Mouse (Mus musculus) kidney, postnatal 0 days (tissue): Measurements from ENCODE around the gene Kng2. TPM values are rescaled to one million over a fixed set of nuclear protein-coding genes. Genes with fewer than 3 reads are reported as not detected.
"Not testable (repeated sequence)": the region's sequence is repeated elsewhere in the genome, so short reads cannot be mapped to it uniquely, and the experiment has no call there.

ENCODE experiments used
- ATAC-seq: fragments of 200-750 bp; cut with Nextera tagmentation; replicated peaks from 2 replicates; pipeline ENCODE4 v1.8.0; 2017; ENCODE audit warnings: low read depth, moderate number of reproducible peaks, moderate TSS enrichment, moderate library complexity; ENCODE audit not compliant: low FRiP score
- DNase-seq: peaks from one replicate; pipeline ENCODE4 v3.0.0-alpha.2; 2016; ENCODE audit warnings: low spot score
- H3K27ac ChIP-seq: fragments of 300-500 bp; sonication (generic); 2 replicates; pipeline ENCODE4 v1.5.1; 2014; ENCODE audit warnings: mild to moderate bottlenecking
- H3K27me3 ChIP-seq: fragments of 300-500 bp; sonication (generic); 2 replicates; pipeline ENCODE4 v1.6.1; 2014; ENCODE audit warnings: low read length, mixed read lengths; ENCODE audit not compliant: insufficient read depth
- H3K36me3 ChIP-seq: fragments of 300-500 bp; sonication (generic); 2 replicates; pipeline ENCODE4 v1.6.1; 2014; ENCODE audit warnings: low read length, mixed read lengths; ENCODE audit not compliant: insufficient read depth
- H3K4me1 ChIP-seq: fragments of 300-500 bp; sonication (generic); replicated peaks from 2 replicates; pipeline ENCODE4 v1.6.1; 2014; ENCODE audit warnings: antibody characterized with exemption, low read length, mixed read lengths; ENCODE audit not compliant: insufficient read depth
- H3K4me2 ChIP-seq: fragments of 300-500 bp; sonication (generic); 2 replicates; pipeline ENCODE4 v1.6.1; 2014; ENCODE audit warnings: mild to moderate bottlenecking, low read length, moderate library complexity, mixed read lengths
- H3K4me3 ChIP-seq: fragments of 300-500 bp; sonication (generic); replicated peaks from 2 replicates; pipeline ENCODE4 v1.5.1; 2014; ENCODE audit warnings: low read depth, low read length
- H3K9ac ChIP-seq: fragments of 300-500 bp; sonication (generic); 2 replicates; pipeline ENCODE4 v1.6.1; 2014; ENCODE audit warnings: low read depth, low read length
- H3K9me3 ChIP-seq: fragments of 300-500 bp; sonication (generic); replicated peaks from 2 replicates; pipeline ENCODE4 v1.6.1; 2016; ENCODE audit warnings: low read length, inconsistent platforms, mixed read lengths
- CTCF ChIP-seq: IDR thresholded peaks from 2 replicates; pipeline ENCODE4 v1.5.1; 2016; ENCODE audit warnings: antibody characterized with exemption, low read depth, mild to moderate bottlenecking, moderate library complexity
- WGBS: fragments of 180-500 bp; shearing (Covaris S2); extraction: QIAGEN DNeasy Blood & Tissue Kit; methylation state at CpG from one replicate; pipeline ENCODE4 v1.1.7; 2014; 5-methylcytosine and 5-hydroxymethylcytosine counted together
- polyA plus RNA-seq: library from polyadenylated mRNA; unstranded; fragments of >200 nt; fragmentation: Nextera tagmentation; extraction: Ambion mirVana; gene quantifications from 2 replicates; pipeline ENCODE4 v1.2.1, GENCODE M21; 2015

The Kng2 gene
- polyA plus RNA-seq: 175 and 183 TPM in 2 replicates

GRCm38 (mm10) chr16:23028966-23029600 is at the start of gene Kng2:
Gene Kng2, minus strand, starts transcription at chr16:23029482.
- H3K9ac ChIP-seq, H3K27ac ChIP-seq, ATAC-seq, H3K9me3 ChIP-seq, H3K4me3 ChIP-seq, H3K4me2 ChIP-seq, H3K27me3 ChIP-seq, H3K4me1 ChIP-seq, H3K36me3 ChIP-seq, DNase-seq: not testable (repeated sequence)
- 65% methylated on average over 3 of the region's 3 CpGs for WGBS

DNA sequence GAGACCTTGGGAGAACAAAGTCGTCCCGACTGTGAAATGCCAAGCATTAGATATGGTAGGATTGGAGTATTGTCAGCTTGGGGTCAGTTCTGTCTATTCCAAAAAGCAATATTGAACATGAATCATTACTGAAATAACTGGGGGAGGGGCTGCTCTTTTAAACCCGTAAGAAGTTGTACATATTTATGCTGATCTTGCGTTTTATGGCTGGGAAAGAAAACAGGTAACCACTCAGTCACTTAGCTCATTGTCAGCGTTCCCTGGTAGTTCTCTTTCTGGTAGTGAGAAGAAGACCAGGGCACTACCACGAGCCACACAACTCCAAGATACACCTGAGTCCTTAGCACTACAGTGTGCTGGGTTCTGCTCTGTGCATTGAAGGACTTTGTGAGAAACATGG is 48.2 kb upstream of the Kng2 start:
- ATAC-seq, H3K4me1 ChIP-seq, H3K4me2 ChIP-seq, H3K4me3 ChIP-seq, DNase-seq, H3K9ac ChIP-seq, H3K9me3 ChIP-seq, H3K27me3 ChIP-seq, H3K27ac ChIP-seq, H3K36me3 ChIP-seq: not testable (repeated sequence)
- WGBS: 77% methylated on average over 6 of the region's 6 CpGs

- H3K27me3 ChIP-seq, H3K9ac ChIP-seq, H3K4me3 ChIP-seq, H3K36me3 ChIP-seq, H3K4me1 ChIP-seq, H3K9me3 ChIP-seq, H3K4me2 ChIP-seq: not testable (repeated sequence)
- ATAC-seq (peak; percentile 76), DNase-seq (peak; percentile 51)
- H3K27ac ChIP-seq: peak overlapping the region; percentile 62
- 54% methylated on average over 5 of the region's 5 CpGs for WGBS
These were observed 31.6 kb upstream of the Kng2 start for GRCm38 (mm10) chr16:23060781-23061325.

DNA sequence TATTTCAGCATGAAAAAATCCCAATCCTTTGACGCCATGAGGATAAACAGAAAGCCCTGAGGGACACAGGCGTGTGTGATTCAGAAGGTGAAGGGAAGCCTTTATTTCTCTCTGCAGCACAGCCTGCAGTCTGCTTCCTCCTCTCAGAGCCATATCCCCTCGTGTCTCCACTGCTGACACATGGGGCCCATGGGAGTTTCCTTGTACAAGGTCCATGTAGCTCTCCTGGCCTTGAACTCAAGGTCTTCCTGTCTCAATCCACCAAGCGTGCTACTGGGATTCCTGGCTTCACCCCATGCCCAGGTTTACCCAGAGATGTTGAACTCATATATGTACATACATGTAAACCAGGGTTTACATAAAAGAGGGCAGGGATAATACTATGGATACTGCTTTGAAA is 30.3 kb upstream of the Kng2 start:
- 52% methylated on average over 4 of the region's 4 CpGs for WGBS
- not testable (repeated sequence) for ATAC-seq

DNA sequence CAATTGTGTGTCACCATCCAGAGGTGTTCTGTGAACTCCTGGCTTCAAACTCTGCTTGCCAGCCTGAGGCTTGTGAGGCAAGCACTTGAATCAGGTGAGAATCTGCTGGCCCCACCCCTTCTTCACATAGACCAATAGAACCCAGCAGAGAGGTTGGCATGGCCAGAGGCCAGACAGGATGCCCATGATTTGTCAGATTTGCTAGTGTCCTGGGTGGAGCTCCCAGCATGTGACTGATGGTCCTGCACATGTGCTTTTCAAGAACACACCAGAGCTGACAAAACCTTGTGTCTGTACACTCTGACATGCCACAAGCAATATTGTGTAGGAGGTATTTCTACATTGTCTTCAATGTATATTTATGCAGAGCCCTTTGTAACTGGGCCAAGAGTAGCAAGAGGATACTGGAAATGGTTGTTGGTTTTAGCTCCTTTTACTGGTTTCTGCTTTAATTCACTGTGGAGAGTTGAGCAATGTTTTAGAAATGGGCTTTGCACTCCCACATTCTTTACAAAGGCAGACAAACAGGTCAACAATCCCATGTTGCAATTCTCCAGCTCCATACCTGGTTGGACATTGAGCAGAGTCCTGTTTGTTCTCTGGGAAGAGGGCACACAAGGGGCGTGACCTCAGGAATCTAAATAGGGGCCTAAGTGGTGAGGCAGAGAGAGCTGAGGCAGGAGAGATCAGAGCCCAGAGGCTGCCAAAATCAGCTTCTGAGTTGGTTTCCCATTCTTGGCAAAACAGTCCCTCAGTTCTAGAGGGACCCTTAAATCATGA is 28.6 kb upstream of the Kng2 start, which contains the start of gene Kng1:
TSS of gene Kng1 (plus strand) at position 198 of the 780 bp plus-strand sequence.
- H3K36me3 ChIP-seq, H3K4me2 ChIP-seq, DNase-seq, H3K27ac ChIP-seq, H3K4me3 ChIP-seq, H3K9me3 ChIP-seq, H3K9ac ChIP-seq, H3K4me1 ChIP-seq, H3K27me3 ChIP-seq, ATAC-seq: not testable (repeated sequence)
- 86% methylated on average over 1 of the region's 1 CpGs for WGBS

More for the DNA sequence above, 30.3 kb upstream of the Kng2 start:
- not testable (repeated sequence) for DNase-seq, H3K27me3 ChIP-seq, H3K4me1 ChIP-seq, H3K4me2 ChIP-seq, H3K9me3 ChIP-seq, H3K36me3 ChIP-seq, H3K4me3 ChIP-seq, H3K27ac ChIP-seq, H3K9ac ChIP-seq

GRCm38 (mm10) chr16:23046319-23046718 is 17.0 kb upstream of the Kng2 start:
- Histone ChIP-seq H3K9ac (no peak overlapping the region), H3K27ac (no peak overlapping the region), H3K4me1 (no peaks in the 10 kb centered on the region), H3K36me3 (no peaks in the 10 kb centered on the region), H3K4me2 (no peak overlapping the region), H3K27me3 (no peaks in the 10 kb centered on the region), H3K9me3 (no peaks in the 10 kb centered on the region), H3K4me3 (no peak overlapping the region)
- WGBS: 60% methylated on average over 5 of the region's 5 CpGs
- DNase-seq: peak; percentile 80
- TF ChIP-seq CTCF: peak; percentile 75
- ATAC-seq: no peak
